Mouse (Mus musculus) CH12.LX (cell line): ENCODE data around the gene Hyal3. TPM values are rescaled to one million over a fixed set of nuclear protein-coding genes. Genes with fewer than 3 reads are reported as not detected.

Experiments used
- DNase-seq: peaks from one replicate; pipeline ENCODE4 v3.0.0-alpha.2; 2013; ENCODE audit errors: extremely low read depth
- H3K27ac ChIP-seq: 2 replicates; pipeline ENCODE4 v1.5.1; 2012; ENCODE audit warnings: low read depth, mild to moderate bottlenecking, control low read depth, moderate library complexity; ENCODE audit not compliant: insufficient read depth
- H3K27me3 ChIP-seq: replicated peaks from 2 replicates; pipeline ENCODE3; 2012; ENCODE audit warnings: inconsistent platforms
- H3K36me3 ChIP-seq, 2 experiments: replicated peaks in 1 of 2; 2 replicates each; pipeline versions ENCODE3 to v1.6.1; 2012; ENCODE audit warnings: inconsistent platforms in 1 of 2, low read length in 1 of 2, mild to moderate bottlenecking in 1 of 2, mixed read lengths in 1 of 2, moderate library complexity in 1 of 2; ENCODE audit not compliant: control insufficient read depth in 1 of 2, insufficient read depth in 1 of 2
- H3K4me1 ChIP-seq, 2 experiments: 2 replicates each; pipeline ENCODE4 v1.6.1; 2012; ENCODE audit warnings: inconsistent platforms in 1 of 2, moderate library complexity in 1 of 2; ENCODE audit not compliant: insufficient read depth in 2 of 2, control insufficient read depth in 1 of 2
- H3K4me2 ChIP-seq: 2 replicates; pipeline ENCODE4 v1.6.1; 2012; ENCODE audit warnings: low read depth, mild to moderate bottlenecking, control low read depth; ENCODE audit not compliant: poor library complexity, insufficient read depth, severe bottlenecking
- H3K4me3 ChIP-seq, 3 experiments: fragments of 150-350 bp in 1 of 3; sonication (generic) in 1 of 3; replicated peaks in 1 of 3; 2 replicates each; pipeline versions ENCODE3 to v1.5.1; 2011 to 2012; ENCODE audit warnings: low read depth in 2 of 3, low read length in 2 of 3, mild to moderate bottlenecking in 2 of 3, moderate library complexity in 2 of 3, control low read depth in 1 of 3, improper control_type of control experiment in 1 of 3, inconsistent platforms in 1 of 3, mixed read lengths in 1 of 3; ENCODE audit not compliant: poor library complexity in 1 of 3
- H3K79me2 ChIP-seq: replicated peaks from 2 replicates; pipeline ENCODE4 v1.6.1; 2012; ENCODE audit warnings: mild to moderate bottlenecking, moderate library complexity; ENCODE audit not compliant: control insufficient read depth, poor library complexity, insufficient read depth, severe bottlenecking; ENCODE audit errors: extremely low read depth
- H3K9ac ChIP-seq: 2 replicates; pipeline ENCODE4 v1.6.1; 2012; ENCODE audit warnings: low read depth, mild to moderate bottlenecking, control low read depth, moderate library complexity; ENCODE audit not compliant: insufficient read depth
- H3K9me3 ChIP-seq: replicated peaks from 2 replicates; pipeline ENCODE3; 2012; ENCODE audit warnings: low read length, inconsistent platforms, mixed read lengths
- BHLHE40 ChIP-seq: IDR thresholded peaks from 2 replicates; pipeline ENCODE4 v1.6.1; 2011; ENCODE audit warnings: mild to moderate bottlenecking, low read depth, low read length, improper control_type of control experiment
- CHD2 ChIP-seq: IDR thresholded peaks from 2 replicates; pipeline ENCODE4 v1.6.1; 2011; ENCODE audit warnings: low read length, improper control_type of control experiment
- E2F4 ChIP-seq: IDR thresholded peaks from 2 replicates; pipeline ENCODE4 v1.6.1; 2011; ENCODE audit warnings: low read depth, low read length, improper control_type of control experiment; ENCODE audit not compliant: insufficient replicate concordance
- ELF1 ChIP-seq: IDR thresholded peaks from 2 replicates; pipeline ENCODE4 v1.6.1; 2014; ENCODE audit warnings: low read depth, mild to moderate bottlenecking, inconsistent platforms, low read length, improper control_type of control experiment
- EP300 ChIP-seq: IDR thresholded peaks from 2 replicates; pipeline ENCODE4 v1.6.1; 2011; ENCODE audit warnings: low read length, improper control_type of control experiment
- ETS1 ChIP-seq: conservative IDR thresholded peaks from 2 replicates; pipeline ENCODE4 v1.6.1; 2012; ENCODE audit warnings: low read depth, mild to moderate bottlenecking, inconsistent platforms, low read length, improper control_type of control experiment, moderate library complexity
- GABPA ChIP-seq: IDR thresholded peaks from 2 replicates; pipeline ENCODE4 v1.6.1; 2012; ENCODE audit warnings: low read depth, low read length, improper control_type of control experiment, inconsistent platforms; ENCODE audit not compliant: insufficient replicate concordance
- HCFC1 ChIP-seq: IDR thresholded peaks from 2 replicates; pipeline ENCODE4 v1.6.1; 2012; ENCODE audit warnings: low read depth, mild to moderate bottlenecking, inconsistent platforms, low read length, improper control_type of control experiment
- JUND ChIP-seq: conservative IDR thresholded peaks from 2 replicates; pipeline ENCODE4 v1.6.1; 2011; ENCODE audit warnings: low read depth, low read length, improper control_type of control experiment
- KAT2A ChIP-seq: IDR thresholded peaks from 2 replicates; pipeline ENCODE4 v1.6.1; 2012; ENCODE audit warnings: low read length, improper control_type of control experiment, inconsistent platforms; ENCODE audit not compliant: insufficient replicate concordance
- MAFK ChIP-seq: IDR thresholded peaks from 2 replicates; pipeline ENCODE4 v1.6.1; 2011; ENCODE audit warnings: low read length, improper control_type of control experiment; ENCODE audit not compliant: insufficient replicate concordance
- MAZ ChIP-seq: IDR thresholded peaks from 2 replicates; pipeline ENCODE4 v1.6.1; 2012; ENCODE audit warnings: low read depth, mild to moderate bottlenecking, inconsistent platforms, low read length, improper control_type of control experiment, moderate library complexity
- MEF2A ChIP-seq: IDR thresholded peaks from 2 replicates; pipeline ENCODE4 v1.6.1; 2014; ENCODE audit warnings: low read depth, mild to moderate bottlenecking, inconsistent platforms, low read length, improper control_type of control experiment, borderline replicate concordance
- MXI1 ChIP-seq: IDR thresholded peaks from 2 replicates; pipeline ENCODE4 v1.6.1; 2011; ENCODE audit warnings: mild to moderate bottlenecking, low read depth, low read length, improper control_type of control experiment
- NELFE ChIP-seq: IDR thresholded peaks from 2 replicates; pipeline ENCODE4 v1.6.1; 2011; ENCODE audit warnings: low read depth, low read length, improper control_type of control experiment
- NRF1 ChIP-seq: IDR thresholded peaks from 2 replicates; pipeline ENCODE4 v1.6.1; 2014; ENCODE audit warnings: low read depth, mild to moderate bottlenecking, inconsistent platforms, low read length, improper control_type of control experiment, moderate library complexity
- PAX5 ChIP-seq: IDR thresholded peaks from 2 replicates; pipeline ENCODE4 v1.6.1; 2012; ENCODE audit warnings: low read length, inconsistent platforms, mixed read lengths
- RAD21 ChIP-seq: IDR thresholded peaks from 2 replicates; pipeline ENCODE4 v1.6.1; 2011; ENCODE audit warnings: low read depth, mild to moderate bottlenecking, low read length, improper control_type of control experiment, moderate library complexity
- TBP ChIP-seq: conservative IDR thresholded peaks from 2 replicates; pipeline ENCODE4 v1.6.1; 2011; ENCODE audit warnings: low read depth, low read length, improper control_type of control experiment
- UBTF ChIP-seq: IDR thresholded peaks from 2 replicates; pipeline ENCODE4 v1.6.1; 2012; ENCODE audit warnings: low read depth, mild to moderate bottlenecking, inconsistent platforms, low read length, improper control_type of control experiment, moderate library complexity
- USF1 ChIP-seq: IDR thresholded peaks from 2 replicates; pipeline ENCODE4 v1.6.1; 2014; ENCODE audit warnings: low read depth, mild to moderate bottlenecking, inconsistent platforms, low read length, improper control_type of control experiment
- USF2 ChIP-seq: conservative IDR thresholded peaks from 2 replicates; pipeline ENCODE4 v1.6.1; 2011; ENCODE audit warnings: low read depth, low read length, improper control_type of control experiment
- ZC3H11A ChIP-seq: IDR thresholded peaks from 2 replicates; pipeline ENCODE4 v1.6.1; 2012; ENCODE audit warnings: low read depth, mild to moderate bottlenecking, inconsistent platforms, low read length, improper control_type of control experiment
- dilution Hi-C: fragments of 300-500 bp; cut with MboI; formaldehyde crosslinking; loops from 2 replicates; pipeline ENCODE4 v1.14.3; 2020; ENCODE audit warnings: low sequenced_read_pairs; ENCODE audit not compliant: extremely low pct_unique_long_range_greater_than_20kb, extremely low pct_ligation_motif_present
- in situ Hi-C: fragments of 300-500 bp; cut with MboI; formaldehyde crosslinking; loops from 3 replicates; pipeline ENCODE4 v1.14.3; 2019; ENCODE audit warnings: low sequenced_read_pairs, low pct_ligation_motif_present, low pct_unique_long_range_greater_than_20kb, mixed read lengths
- polyA plus RNA-seq: library from polyadenylated mRNA; unstranded; fragments of >175 nt; gene quantifications from 2 replicates; pipeline ENCODE4 v1.2.1, GENCODE M21; 2012; ENCODE audit warnings: low read depth; ENCODE audit not compliant: insufficient read length
- total RNA-seq, 2 experiments: library from RNA; depleted of rRNA; stranded (reverse); fragments of 300-350 nt in 1 of 2; fragments of >200 nt in 1 of 2; gene quantifications; 2 replicates each; pipeline ENCODE4 v1.2.3; 2012 to 2014

The Hyal3 gene
- total and polyA plus RNA-seq, 3 experiments: 0.12 to 0.21 (median 0.13) TPM

DNA sequence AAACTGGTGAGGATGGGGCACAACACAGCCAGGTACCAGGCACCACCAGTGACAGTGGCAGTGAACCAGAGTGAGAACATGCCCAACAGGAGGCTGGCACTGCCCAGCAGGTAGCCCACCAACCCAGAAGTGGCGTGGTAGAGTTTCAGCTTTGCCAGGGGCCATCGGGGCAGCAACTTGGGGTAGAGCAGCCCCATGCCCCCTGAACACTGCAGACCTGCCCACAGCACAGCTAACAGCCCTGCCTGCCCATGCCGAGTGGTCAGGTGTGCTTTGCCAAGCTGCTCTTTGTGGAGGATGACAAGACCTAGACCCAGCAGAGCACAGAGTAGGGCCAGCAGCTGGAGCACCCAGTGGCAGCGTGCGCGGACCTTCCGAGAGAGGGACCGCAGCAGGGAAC is 40.7 kb upstream of the Hyal3 start:
- TF ChIP-seq BHLHE40 (no peak), ZC3H11A (no peak), NRF1 (no peak), UBTF (no peak), NELFE (no peak), ETS1 (no peak), HCFC1 (no peak), MAFK (no peak), RAD21 (no peak), USF1 (no peak), CHD2 (no peak), ELF1 (no peak), MAZ (no peak), JUND (no peak), MXI1 (no peak), EP300 (no peak), KAT2A (no peak), PAX5 (no peak)
- H3K27me3 ChIP-seq: no peaks in the 10 kb centered on the region
- H3K4me3 ChIP-seq: no peak overlapping the region
- H3K4me2 ChIP-seq: no peak overlapping the region
- H3K9me3 ChIP-seq: no peaks in the 10 kb centered on the region
- H3K79me2 ChIP-seq: peaks cover 26% of the 10 kb centered on the region
- no peak overlapping the region for H3K9ac ChIP-seq
- no peak for DNase-seq
- dilution Hi-C loops (no loop called here), in situ Hi-C loops (no loop called here)
- peaks cover 9 to 40% of the 10 kb centered on the region in 2 experiments for H3K4me1 ChIP-seq
- H3K36me3 ChIP-seq: peaks cover 43 to 61% of the 10 kb centered on the region in 2 experiments
- H3K27ac ChIP-seq: no peak overlapping the region

DNA sequence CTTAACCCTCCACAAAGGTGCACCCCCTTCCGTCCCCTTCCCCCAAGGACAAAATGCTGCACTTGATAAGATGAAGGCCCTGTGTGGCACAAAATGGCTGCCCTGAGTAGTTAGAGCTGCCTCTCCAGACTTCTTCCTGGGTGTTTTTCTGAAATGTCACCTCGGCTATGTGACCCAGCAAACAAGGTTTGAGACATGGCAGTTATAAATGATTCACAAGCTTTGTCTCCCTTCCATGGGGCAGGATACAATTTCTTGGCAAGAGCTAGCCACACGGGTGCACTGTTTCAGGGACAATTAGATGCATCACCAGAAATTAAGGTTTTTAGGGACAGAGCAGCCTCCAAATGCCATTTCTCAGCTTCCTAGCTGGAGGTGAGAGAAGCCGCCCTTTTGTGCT is 40.2 kb upstream of the Hyal3 start:
- Histone ChIP-seq H3K79me2 (peaks cover 21% of the 10 kb centered on the region), H3K4me3 (no peak overlapping the region), H3K27me3 (no peaks in the 10 kb centered on the region), H3K9ac (no peak overlapping the region), H3K4me2 (no peak overlapping the region), H3K9me3 (no peaks in the 10 kb centered on the region), H3K27ac (no peak overlapping the region), H3K36me3 (peaks cover 47 to 66% of the 10 kb centered on the region in 2 experiments), H3K4me1 (peaks cover 9 to 40% of the 10 kb centered on the region in 2 experiments)
- in situ Hi-C loops: no loop called here
- no peak for TF ChIP-seq EP300
- TF ChIP-seq TBP: no peak
- TF ChIP-seq MEF2A: no peak
- no peak for TF ChIP-seq GABPA
- no peak for TF ChIP-seq BHLHE40
- TF ChIP-seq USF2: no peak
- no peak for TF ChIP-seq MAFK
- no peak for TF ChIP-seq E2F4
- no peak for DNase-seq
- dilution Hi-C loops: no loop called here
